Mouse (Mus musculus) brain, embryonic 18.5 days (tissue): ENCODE results near the gene Lbh.
A peak's percentile ranks its signal among the peaks of the same experiment; 100 is the strongest.

ENCODE experiments used
- DNase-seq: peaks from one replicate; pipeline ENCODE4 v3.0.0-alpha.2; 2012; ENCODE audit warnings: low read depth, low spot score

Lbh gene

GRCm38 (mm10) chr17:72911283-72911682 lies 6.8 kb upstream of the Lbh start:
- no peak for DNase-seq

- DNase-seq: no peak
These were observed 6.4 kb upstream of the Lbh start for GRCm38 (mm10) chr17:72911751-72912150.

GRCm38 (mm10) chr17:72914082-72914481 lies 4.0 kb upstream of the Lbh start:
- no peak for DNase-seq

GRCm38 (mm10) chr17:72917241-72918030 lies 669 bp upstream of the Lbh start:
- DNase-seq: peak; percentile 56

- DNase-seq: no peak
These were observed 751 bp downstream of the Lbh start for GRCm38 (mm10) chr17:72918571-72919541.

GRCm38 (mm10) chr17:72919641-72920040 lies 1.5 kb downstream of the Lbh start:
- DNase-seq: no peak

- DNase-seq: no peak
These were observed 2.3 kb downstream of the Lbh start for GRCm38 (mm10) chr17:72920430-72920829.

- no peak for DNase-seq
These were observed 2.9 kb downstream of the Lbh start for GRCm38 (mm10) chr17:72920971-72921370.

- no peak for DNase-seq
These were observed 4.1 kb downstream of the Lbh start for GRCm38 (mm10) chr17:72922206-72922605.

- no peak for DNase-seq
These were observed 5.2 kb downstream of the Lbh start for GRCm38 (mm10) chr17:72923283-72923682.

GRCm38 (mm10) chr17:72924295-72924694 lies 6.2 kb downstream of the Lbh start:
- DNase-seq: no peak

- DNase-seq: no peak
These were observed 7.0 kb downstream of the Lbh start for GRCm38 (mm10) chr17:72925111-72925510.

- DNase-seq: peak; percentile 70
These were observed 7.9 kb downstream of the Lbh start for GRCm38 (mm10) chr17:72925804-72926617.

GRCm38 (mm10) chr17:72926994-72927393 lies 8.9 kb downstream of the Lbh start:
- DNase-seq: no peak

- DNase-seq: no peak
These were observed 15.0 kb downstream of the Lbh start for GRCm38 (mm10) chr17:72933116-72933515.

GRCm38 (mm10) chr17:72934146-72934545 lies 16.0 kb downstream of the Lbh start:
- DNase-seq: no peak

GRCm38 (mm10) chr17:72934653-72935052 lies 16.5 kb downstream of the Lbh start:
- DNase-seq: no peak

GRCm38 (mm10) chr17:72935921-72936320 lies 17.8 kb downstream of the Lbh start:
- no peak for DNase-seq

- no peak for DNase-seq
These were observed 18.2 kb downstream of the Lbh start for GRCm38 (mm10) chr17:72936336-72936735.

GRCm38 (mm10) chr17:72937204-72937603 lies 19.1 kb downstream of the Lbh start:
- no peak for DNase-seq

- DNase-seq: no peak
These were observed 20.1 kb downstream of the Lbh start for GRCm38 (mm10) chr17:72938026-72938795.
